Mouse (Mus musculus) G1E (cell line): ENCODE data around the gene Mrpl37.

Experiments
- CTCF ChIP-seq: IDR thresholded peaks from 2 replicates; pipeline ENCODE4 v1.5.1; 2012; ENCODE audit warnings: low read depth, low read length, inconsistent platforms, mixed read lengths
- GATA1 ChIP-seq: IDR thresholded peaks from 2 replicates; pipeline ENCODE4 v1.6.1; 2012; ENCODE audit warnings: borderline replicate concordance, low read length, inconsistent platforms, mixed read lengths
- POLR2AphosphoS5 ChIP-seq: IDR thresholded peaks from 2 replicates; pipeline ENCODE4 v1.6.1; 2012; ENCODE audit warnings: low read depth, low read length, inconsistent platforms; ENCODE audit not compliant: insufficient replicate concordance
- TAL1 ChIP-seq: conservative IDR thresholded peaks from 2 replicates; pipeline ENCODE4 v1.6.1; 2012; ENCODE audit warnings: low read depth, low read length, inconsistent platforms, mixed read lengths

- TF ChIP-seq CTCF (no peak), POLR2AphosphoS5 (no peak), TAL1 (no peak), GATA1 (no peak)
Observed at GRCm38 (mm10) chr4:107082185-107082584, 15.5 kb upstream of the Mrpl37 start.
